Mouse (Mus musculus) intestine, embryonic 16.5 days (tissue): ENCODE measurements at regions not wholly inside any gene's neighbourhood (a gene's known extent, or its start where the extent isn't known, plus 50 kb on each side); places are given as distances from the start of the nearest gene placed in this dataset.

Experiments
- ATAC-seq: fragments of 200-750 bp; cut with Nextera tagmentation; 2 replicates; pipeline ENCODE4 v1.8.0; 2017; ENCODE audit warnings: moderate TSS enrichment, moderate library complexity
- H3K27ac ChIP-seq: fragments of 300-500 bp; sonication (generic); 2 replicates; pipeline ENCODE4 v1.5.1; 2014; ENCODE audit warnings: mild to moderate bottlenecking, low read length
- H3K27me3 ChIP-seq: fragments of 300-500 bp; sonication (generic); replicated peaks from 2 replicates; pipeline ENCODE4 v1.6.1; 2014; ENCODE audit warnings: low read length, control low read depth, mixed read lengths; ENCODE audit not compliant: control insufficient read depth, insufficient read depth
- H3K36me3 ChIP-seq: fragments of 300-500 bp; sonication (generic); 2 replicates; pipeline ENCODE4 v1.6.1; 2014; ENCODE audit warnings: low read length, control low read depth; ENCODE audit not compliant: control insufficient read depth, insufficient read depth
- H3K4me1 ChIP-seq: fragments of 300-500 bp; sonication (generic); 2 replicates; pipeline ENCODE4 v1.6.1; 2014; ENCODE audit warnings: low read length, control low read depth, mixed read lengths; ENCODE audit not compliant: control insufficient read depth, insufficient read depth
- H3K4me2 ChIP-seq: fragments of 300-500 bp; sonication (generic); 2 replicates; pipeline ENCODE4 v1.6.1; 2014; ENCODE audit warnings: low read depth, low read length, control low read depth
- H3K4me3 ChIP-seq: fragments of 300-500 bp; sonication (generic); 2 replicates; pipeline ENCODE4 v1.5.1; 2014; ENCODE audit warnings: mild to moderate bottlenecking, low read length
- H3K9ac ChIP-seq: fragments of 300-500 bp; sonication (generic); 2 replicates; pipeline ENCODE4 v1.6.1; 2014; ENCODE audit warnings: low read depth, low read length
- H3K9me3 ChIP-seq: fragments of 300-500 bp; sonication (generic); 2 replicates; pipeline ENCODE4 v1.6.1; 2016; ENCODE audit warnings: low read length, control low read depth; ENCODE audit not compliant: control insufficient read depth
- WGBS: fragments of 180-500 bp; shearing (Covaris S2); extraction: QIAGEN DNeasy Blood & Tissue Kit; methylation state at CpG from one replicate; pipeline ENCODE4 v1.1.7; 2014; 5-methylcytosine and 5-hydroxymethylcytosine counted together

DNA sequence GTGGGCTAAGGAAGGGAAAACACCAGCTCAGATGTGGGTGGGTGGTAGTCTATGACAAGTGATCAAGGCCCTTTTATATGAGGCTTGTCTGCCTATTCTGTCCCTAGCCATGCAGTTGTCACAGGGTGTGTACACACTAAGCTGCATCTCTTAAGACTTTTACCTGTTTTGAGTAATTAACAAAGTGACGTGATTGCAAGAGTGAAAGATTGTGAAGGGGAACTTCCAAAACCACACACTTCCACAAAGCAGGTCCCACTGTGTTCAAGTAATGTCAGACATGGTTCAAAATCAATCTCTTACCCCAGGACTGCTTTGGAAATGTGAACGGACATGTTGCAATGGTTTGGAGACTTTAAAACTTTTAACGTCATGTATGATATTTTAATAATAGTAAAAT, 674.2 kb downstream of the Adgrl2 start:
- WGBS: 92% methylated on average over 3 of the region's 3 CpGs
- Histone ChIP-seq H3K9me3 (no peaks in the 10 kb centered on the region), H3K4me3 (no peak overlapping the region), H3K4me1 (no peaks in the 10 kb centered on the region), H3K27ac (no peak overlapping the region), H3K27me3 (no peaks in the 10 kb centered on the region), H3K9ac (no peak overlapping the region), H3K36me3 (no peaks in the 10 kb centered on the region), H3K4me2 (no peak overlapping the region)
- ATAC-seq: no peak

- H3K27me3 ChIP-seq: no peaks in the 10 kb centered on the region
- no peaks in the 10 kb centered on the region for H3K4me1 ChIP-seq
- no peak overlapping the region for H3K4me3 ChIP-seq
- WGBS: 91% methylated on average over 1 of the region's 1 CpGs
- H3K27ac ChIP-seq: no peak overlapping the region
- ATAC-seq: no peak
- H3K9me3 ChIP-seq: no peaks in the 10 kb centered on the region
- no peaks in the 10 kb centered on the region for H3K36me3 ChIP-seq
- H3K4me2 ChIP-seq: no peak overlapping the region
- no peak overlapping the region for H3K9ac ChIP-seq
These were observed 675.1 kb downstream of the Adgrl2 start for GRCm38 (mm10) chr3:148315286-148315685.

DNA sequence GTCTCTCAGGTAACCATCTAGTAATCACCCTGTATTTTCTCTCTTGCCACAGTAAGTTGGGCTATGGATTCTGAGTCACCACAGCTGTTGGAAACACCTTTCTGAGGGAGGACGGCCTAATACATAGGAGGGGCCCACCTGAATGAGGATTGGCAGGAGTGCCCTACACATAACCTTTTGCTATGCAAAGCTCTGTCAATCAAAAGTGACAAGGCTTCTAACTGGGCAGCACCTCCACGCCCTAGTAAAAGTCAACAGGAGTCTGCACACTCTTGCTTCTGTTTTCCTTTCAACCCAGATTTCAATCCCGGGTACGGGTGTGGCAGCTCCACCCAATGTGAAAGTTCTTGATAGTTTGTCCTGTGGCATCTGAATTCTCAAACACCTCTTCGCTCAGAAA, 694.8 kb downstream of the Adgrl2 start:
- Histone ChIP-seq H3K27me3 (no peaks in the 10 kb centered on the region), H3K27ac (no peak overlapping the region), H3K9me3 (no peaks in the 10 kb centered on the region), H3K9ac (no peak overlapping the region), H3K4me1 (no peaks in the 10 kb centered on the region), H3K36me3 (no peaks in the 10 kb centered on the region), H3K4me2 (no peak overlapping the region), H3K4me3 (no peak overlapping the region)
- WGBS: 82% methylated on average over 5 of the region's 5 CpGs
- no peak for ATAC-seq

GRCm38 (mm10) chr3:148278978-148279377, 711.4 kb downstream of the Adgrl2 start:
- no peaks in the 10 kb centered on the region for H3K36me3 ChIP-seq
- no peak overlapping the region for H3K9ac ChIP-seq
- H3K9me3 ChIP-seq: no peaks in the 10 kb centered on the region
- H3K4me1 ChIP-seq: no peaks in the 10 kb centered on the region
- H3K4me3 ChIP-seq: no peak overlapping the region
- no peak for ATAC-seq
- H3K27ac ChIP-seq: no peak overlapping the region
- no peaks in the 10 kb centered on the region for H3K27me3 ChIP-seq
- WGBS: 57% methylated on average over 3 of the region's 3 CpGs
- no peak overlapping the region for H3K4me2 ChIP-seq

GRCm38 (mm10) chr3:148272159-148272848, 718.1 kb downstream of the Adgrl2 start:
- no peak for ATAC-seq
- H3K4me2 ChIP-seq: no peak overlapping the region
- H3K9ac ChIP-seq: no peak overlapping the region
- no peaks in the 10 kb centered on the region for H3K27me3 ChIP-seq
- H3K9me3 ChIP-seq: no peaks in the 10 kb centered on the region
- no peak overlapping the region for H3K27ac ChIP-seq
- H3K36me3 ChIP-seq: no peaks in the 10 kb centered on the region
- H3K4me1 ChIP-seq: no peaks in the 10 kb centered on the region
- WGBS: 77% methylated on average over 4 of the region's 4 CpGs
- no peak overlapping the region for H3K4me3 ChIP-seq

GRCm38 (mm10) chr3:148268812-148269211, 721.5 kb downstream of the Adgrl2 start:
- Histone ChIP-seq H3K4me3 (no peak overlapping the region), H3K9me3 (no peaks in the 10 kb centered on the region), H3K4me1 (no peaks in the 10 kb centered on the region), H3K4me2 (no peak overlapping the region), H3K27me3 (no peaks in the 10 kb centered on the region), H3K36me3 (no peaks in the 10 kb centered on the region), H3K9ac (no peak overlapping the region), H3K27ac (no peak overlapping the region)
- 85% methylated on average over 4 of the region's 4 CpGs for WGBS
- no peak for ATAC-seq

GRCm38 (mm10) chr3:148259211-148259610, 731.1 kb downstream of the Adgrl2 start:
- Histone ChIP-seq H3K27me3 (no peaks in the 10 kb centered on the region), H3K9ac (no peak overlapping the region), H3K4me2 (no peak overlapping the region), H3K36me3 (no peaks in the 10 kb centered on the region), H3K4me3 (no peak overlapping the region), H3K4me1 (no peaks in the 10 kb centered on the region), H3K9me3 (no peaks in the 10 kb centered on the region), H3K27ac (no peak overlapping the region)
- 88% methylated on average over 1 of the region's 1 CpGs for WGBS
- no peak for ATAC-seq

GRCm38 (mm10) chr3:148248617-148249016, 741.7 kb downstream of the Adgrl2 start:
- no peaks in the 10 kb centered on the region for H3K4me1 ChIP-seq
- no peak overlapping the region for H3K4me3 ChIP-seq
- ATAC-seq: no peak
- H3K27me3 ChIP-seq: no peaks in the 10 kb centered on the region
- H3K36me3 ChIP-seq: no peaks in the 10 kb centered on the region
- 70% methylated on average over 1 of the region's 1 CpGs for WGBS
- no peak overlapping the region for H3K27ac ChIP-seq
- no peak overlapping the region for H3K9ac ChIP-seq
- no peak overlapping the region for H3K4me2 ChIP-seq
- no peaks in the 10 kb centered on the region for H3K9me3 ChIP-seq

DNA sequence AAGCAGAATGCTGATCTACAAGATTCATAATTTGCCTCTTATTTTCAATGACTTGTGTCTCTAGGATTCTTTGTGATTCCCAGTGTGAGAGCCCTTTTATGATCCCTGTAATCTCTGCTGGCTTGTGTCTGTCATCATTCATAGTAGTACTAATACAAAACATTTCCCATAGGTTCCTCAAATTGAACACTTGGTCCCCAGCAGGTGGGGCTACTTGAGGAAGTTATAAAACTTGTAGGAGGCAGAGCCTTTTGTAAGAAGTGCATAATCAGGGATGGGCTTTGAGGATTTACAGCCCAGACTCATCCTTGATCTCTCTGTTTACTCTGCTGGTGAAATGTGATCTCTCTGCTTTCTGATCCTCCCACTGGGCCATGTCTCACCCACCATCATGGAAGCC, 743.6 kb downstream of the Adgrl2 start:
- H3K4me3 ChIP-seq: no peak overlapping the region
- no peaks in the 10 kb centered on the region for H3K9me3 ChIP-seq
- no peak overlapping the region for H3K4me2 ChIP-seq
- H3K4me1 ChIP-seq: no peaks in the 10 kb centered on the region
- H3K9ac ChIP-seq: no peak overlapping the region
- no peak overlapping the region for H3K27ac ChIP-seq
- ATAC-seq: no peak
- H3K36me3 ChIP-seq: no peaks in the 10 kb centered on the region
- no peaks in the 10 kb centered on the region for H3K27me3 ChIP-seq

- H3K36me3 ChIP-seq: no peaks in the 10 kb centered on the region
- no peak for ATAC-seq
These were observed 752.3 kb downstream of the Adgrl2 start for GRCm38 (mm10) chr3:148238093-148238492.

More at GRCm38 (mm10) chr3:148238093-148238492, 752.3 kb downstream of the Adgrl2 start:
- Histone ChIP-seq H3K27ac (no peak overlapping the region), H3K27me3 (no peaks in the 10 kb centered on the region), H3K9ac (no peak overlapping the region), H3K4me2 (no peak overlapping the region), H3K4me3 (no peak overlapping the region), H3K9me3 (no peaks in the 10 kb centered on the region), H3K4me1 (no peaks in the 10 kb centered on the region)
